Mouse (Mus musculus) adipocyte (in vitro differentiated cells): ENCODE results near the gene Cpeb4.
"Not testable (repeated sequence)": the region's sequence is repeated elsewhere in the genome, so short reads cannot be mapped to it uniquely, and the experiment has no call there.

Experiments
- DNase-seq: peaks from one replicate; pipeline ENCODE4 v3.0.0-alpha.2; 2016; ENCODE audit warnings: low spot score

The Cpeb4 gene

GRCm38 (mm10) chr11:31974826-31975225 is 102.8 kb downstream of the Cpeb4 start:
- DNase-seq: no peak

- no peak for DNase-seq
These were observed 103.7 kb downstream of the Cpeb4 start for GRCm38 (mm10) chr11:31975678-31976077.

- no peak for DNase-seq
These were observed 104.1 kb downstream of the Cpeb4 start for GRCm38 (mm10) chr11:31976137-31976536.

GRCm38 (mm10) chr11:31980089-31980488 is 108.1 kb downstream of the Cpeb4 start:
- DNase-seq: not testable (repeated sequence)

GRCm38 (mm10) chr11:31981830-31982229 is 109.8 kb downstream of the Cpeb4 start:
- DNase-seq: no peak

- not testable (repeated sequence) for DNase-seq
These were observed 110.4 kb downstream of the Cpeb4 start for GRCm38 (mm10) chr11:31982247-31982943.

- DNase-seq: no peak
These were observed 111.2 kb downstream of the Cpeb4 start for GRCm38 (mm10) chr11:31983249-31983648.

- no peak for DNase-seq
These were observed 112.8 kb downstream of the Cpeb4 start for GRCm38 (mm10) chr11:31984786-31985185.
